Mouse (Mus musculus) subcutaneous adipose tissue, adult 2 months (tissue): ENCODE results near the gene Kcnmb4. TPM values are rescaled to one million over a fixed set of nuclear protein-coding genes. Genes with fewer than 3 reads are reported as not detected.

ENCODE experiments used
- polyA plus RNA-seq: library from polyadenylated mRNA; depleted of rRNA; stranded (reverse); fragments of >200 nt; gene quantifications from 2 replicates; pipeline ENCODE4 v1.2.3, GENCODE M21; 2012; ENCODE audit warnings: low replicate concordance; rRNA removed

Kcnmb4 gene
- 0.50 TPM in 1 of 2 replicates, not detected in the other for polyA plus RNA-seq

DNA sequence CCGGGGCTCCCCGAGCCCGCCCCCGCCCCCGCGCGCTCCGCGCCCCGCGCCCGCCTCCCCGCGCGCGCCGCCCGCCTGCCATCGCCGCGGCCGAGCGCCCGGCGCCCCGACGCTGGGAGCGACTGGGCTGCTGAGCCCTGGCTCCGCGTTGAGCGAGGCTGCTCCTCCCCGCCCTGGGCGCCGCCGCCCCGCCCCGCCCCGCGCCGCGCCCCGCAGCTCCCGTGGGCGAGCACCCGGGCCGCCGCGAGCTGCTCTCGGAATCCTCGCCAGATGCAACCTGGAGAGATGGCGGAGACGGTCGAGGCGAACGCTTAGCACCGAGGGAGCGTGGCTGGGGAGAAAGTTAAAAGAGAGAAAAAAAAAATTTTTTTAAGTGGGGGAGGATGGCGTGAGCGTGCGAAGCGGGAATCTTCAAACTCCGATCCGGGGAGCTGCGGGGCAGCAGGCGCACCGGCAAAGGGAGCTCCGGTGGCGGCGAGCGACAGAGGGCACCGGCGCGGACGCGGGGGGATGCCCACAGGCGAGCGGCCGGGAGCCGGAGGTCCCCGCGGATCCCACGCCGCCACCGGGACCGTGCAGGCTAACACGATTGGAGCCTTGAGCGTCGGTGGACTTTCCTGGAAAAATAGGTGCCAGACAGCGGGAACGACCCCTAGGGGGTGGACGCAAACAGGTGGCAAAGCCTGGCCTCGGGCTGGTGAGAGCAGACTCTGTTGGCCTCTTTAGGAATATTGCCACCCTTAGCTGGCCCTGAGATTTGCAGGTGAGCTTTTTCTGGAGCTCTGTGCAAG, at the start of gene Kcnmb4:
TSS of gene Kcnmb4 (minus strand) at position 120 of the 791 bp plus-strand sequence.

Other genes with a start within 250 kb of the Kcnmb4 start
- 16.3 and 42.0 TPM in 2 replicates for gene Ptprb, start 198.4 kb downstream of the Kcnmb4 start, polyA plus RNA-seq
- 42.6 and 57.6 TPM in 2 replicates for gene Cnot2, start 107.6 kb upstream of the Kcnmb4 start, polyA plus RNA-seq